31 mouse cellular contexts compared by ENCODE assay signal in the genomic region with DNA sequence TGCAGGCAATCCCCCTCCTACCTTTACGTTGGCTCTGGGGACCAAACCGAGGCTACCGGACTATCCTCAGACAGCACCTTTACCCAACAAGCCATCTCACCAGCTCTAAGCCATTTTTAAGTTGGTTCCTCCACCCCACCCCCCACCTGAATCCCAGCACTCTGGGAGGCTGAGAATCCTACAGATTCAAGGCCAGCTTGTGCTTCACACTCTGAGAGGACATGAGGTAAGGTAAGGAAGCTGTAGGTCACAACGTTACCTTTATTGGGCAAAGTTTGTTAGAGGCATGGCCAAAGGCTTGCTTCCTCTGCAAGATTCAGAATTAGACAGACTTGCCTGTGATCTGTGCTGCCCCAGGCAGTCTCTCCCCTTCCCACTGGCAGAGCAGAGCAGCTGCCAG.
"Had no signal": no experiment of that assay in that cellular context is flagged by ENCODE, and none has a peak within 500 bp of the region (broad histone marks: within the 10 kb centered on the region; RNA-seq: fewer than 3 reads in every experiment).

No protein-coding gene starts in this region.

- H3K36me3 ChIP-seq: limb, embryonic 10.5 days; limb, embryonic 12.5 days; limb, embryonic 13.5 days; limb, embryonic 15.5 days; liver, embryonic 12.5 days; liver, embryonic 13.5 days; liver, embryonic 15.5 days; lung, embryonic 15.5 days; midbrain, embryonic 10.5 days; midbrain, embryonic 12.5 days; midbrain, embryonic 13.5 days; midbrain, embryonic 15.5 days; neural tube, embryonic 12.5 days had no signal

- DNase-seq: left cerebral cortex, postnatal 4 days; liver; liver, embryonic 13.5 days; liver, postnatal 0 days; lung, adult 18-20 months; lung, adult 2 months; lung, embryonic 14.5 days; lung, postnatal 10 days; lung, postnatal 14 days; lung, postnatal 36 days; lung, postnatal 4 days had no signal

- H3K9me3 ChIP-seq: limb, embryonic 10.5 days; limb, embryonic 12.5 days; limb, embryonic 13.5 days; limb, embryonic 15.5 days; liver, embryonic 12.5 days; liver, embryonic 13.5 days; liver, embryonic 15.5 days; lung, embryonic 15.5 days; megakaryocyte, embryonic 14.5 days; midbrain, embryonic 10.5 days; midbrain, embryonic 12.5 days; midbrain, embryonic 13.5 days; midbrain, embryonic 15.5 days; neural tube, embryonic 12.5 days had no signal

- H3K4me3 ChIP-seq: left cerebral cortex, adult 2 months; limb, embryonic 10.5 days; limb, embryonic 12.5 days; limb, embryonic 13.5 days; limb, embryonic 15.5 days; liver, embryonic 12.5 days; liver, embryonic 13.5 days; liver, embryonic 15.5 days; lung, embryonic 15.5 days; megakaryocyte, embryonic 14.5 days; midbrain, embryonic 10.5 days; midbrain, embryonic 12.5 days; midbrain, embryonic 13.5 days; midbrain, embryonic 15.5 days; myocyte; neural tube, embryonic 12.5 days had no signal

- H3K4me1 ChIP-seq: limb, embryonic 12.5 days; limb, embryonic 15.5 days; liver, embryonic 12.5 days; liver, embryonic 13.5 days; liver, embryonic 15.5 days; lung, embryonic 15.5 days; midbrain, embryonic 12.5 days; midbrain, embryonic 13.5 days; midbrain, embryonic 15.5 days; neural tube, embryonic 12.5 days had no signal

- H3K27me3 ChIP-seq: limb, embryonic 12.5 days; limb, embryonic 13.5 days; liver, embryonic 13.5 days; liver, embryonic 15.5 days; lung, embryonic 15.5 days; midbrain, embryonic 13.5 days; midbrain, embryonic 15.5 days; neural tube, embryonic 12.5 days had no signal

- H3K27ac ChIP-seq: left cerebral cortex, adult 2 months; limb, embryonic 10.5 days; limb, embryonic 12.5 days; limb, embryonic 13.5 days; limb, embryonic 15.5 days; liver, embryonic 12.5 days; liver, embryonic 13.5 days; liver, embryonic 14.5 days; liver, embryonic 15.5 days; lung, embryonic 15.5 days; macrophage; midbrain, embryonic 10.5 days; midbrain, embryonic 12.5 days; midbrain, embryonic 13.5 days; midbrain, embryonic 15.5 days; neural tube, embryonic 12.5 days had no signal

- H3K4me2 ChIP-seq: limb, embryonic 12.5 days; limb, embryonic 13.5 days; limb, embryonic 15.5 days; liver, embryonic 11.5 days; liver, embryonic 12.5 days; liver, embryonic 13.5 days; liver, embryonic 15.5 days; lung, embryonic 14.5 days; lung, embryonic 15.5 days; midbrain, embryonic 12.5 days; midbrain, embryonic 13.5 days; midbrain, embryonic 15.5 days; neural tube, embryonic 12.5 days had no signal

- H3K9ac ChIP-seq: limb, embryonic 12.5 days; limb, embryonic 13.5 days; limb, embryonic 15.5 days; liver, embryonic 12.5 days; liver, embryonic 13.5 days; liver, embryonic 14.5 days; liver, embryonic 15.5 days; liver, postnatal 0 days; lung, embryonic 14.5 days; lung, embryonic 15.5 days; midbrain, embryonic 12.5 days; midbrain, embryonic 13.5 days; midbrain, embryonic 15.5 days; neural tube, embryonic 12.5 days had no signal

- ATAC-seq: liver, embryonic 12.5 days; liver, postnatal 0 days; lung, postnatal 0 days; midbrain, embryonic 13.5 days; midbrain, embryonic 15.5 days; midbrain, embryonic 16.5 days had no signal
